Mouse (Mus musculus): ENCODE results near the gene Hopx.

DNA sequence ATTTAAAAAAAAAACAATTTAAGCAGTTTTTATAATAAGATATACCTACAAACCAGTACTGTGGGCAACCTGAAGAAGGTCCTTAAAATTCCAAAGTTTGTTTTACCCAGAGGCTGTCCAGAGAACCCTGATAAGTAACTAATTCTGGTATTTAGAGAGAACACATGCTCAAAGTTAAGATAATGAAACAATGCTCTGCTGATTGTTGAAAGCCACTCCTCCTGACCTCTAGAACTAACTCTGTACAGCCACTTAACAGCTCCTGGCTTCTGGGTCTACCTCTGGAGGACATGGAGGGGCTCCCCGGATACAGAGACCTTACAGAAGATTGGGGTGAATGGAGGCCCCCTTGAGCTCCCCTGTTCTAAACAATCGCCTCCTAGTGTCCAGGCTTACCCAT lies 15.0 kb upstream of the Hopx start:
- TF ChIP-seq ZNF384 (IDR thresholded peaks at IDR 0.05; ENCODE audit: low read depth, low read length) (no peak), E2F4 (IDR thresholded peaks at IDR 0.05; ENCODE audit: borderline replicate concordance, low read depth, low read length) (no peak)
